Mouse (Mus musculus): Measurements from ENCODE around the gene Pxylp1. TPM values are rescaled to one million over a fixed set of nuclear protein-coding genes. Genes with fewer than 3 reads are reported as not detected.

Pxylp1 gene
- total RNA-seq (2023) = 0.86 to 2.2 TPM (median 1.7 TPM) in 4 replicates

DNA sequence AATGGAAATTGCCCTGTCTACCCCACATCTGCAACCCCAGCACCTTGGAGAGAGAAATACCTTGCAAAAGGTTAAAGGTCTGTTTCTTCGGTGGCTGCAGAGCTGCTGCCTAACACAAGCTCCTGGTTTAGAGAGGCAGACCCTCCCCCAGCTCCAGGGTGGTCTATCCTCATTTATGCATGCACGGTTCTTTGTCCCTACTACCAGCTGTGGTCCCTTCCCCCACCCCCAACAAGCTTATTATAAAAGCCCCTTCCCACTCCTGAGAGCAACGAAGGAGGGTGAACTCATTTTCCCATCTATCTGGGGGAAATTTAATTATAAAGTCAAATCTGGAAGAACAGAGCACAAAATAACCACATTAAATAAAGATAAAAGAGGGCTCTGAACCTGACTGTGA is at the start of gene Pxylp1:
TSS of gene Pxylp1 (minus strand) at position 124 of the 400 bp plus-strand sequence.

Other genes starting within 250 kb of the Pxylp1 start
- 25.5 to 27.6 TPM (median 26.3 TPM) in 4 replicates for gene Zbtb38, start 139.8 kb downstream of the Pxylp1 start, total RNA-seq (2023)
- not detected in 4 replicates for gene Spsb4, start 126.2 kb upstream of the Pxylp1 start, total RNA-seq (2023)
- 178 to 207 TPM (median 193 TPM) in 4 replicates for gene Slc25a36, start 218.5 kb upstream of the Pxylp1 start, total RNA-seq (2023)